Mouse (Mus musculus) neural tube, embryonic 12.5 days (tissue): ENCODE data around the gene Pcdh15. TPM values are rescaled to one million over a fixed set of nuclear protein-coding genes. Genes with fewer than 3 reads are reported as not detected.

Experiments used
- ATAC-seq: fragments of 200-750 bp; cut with Nextera tagmentation; 2 replicates; pipeline ENCODE4 v1.8.0; 2017; ENCODE audit warnings: low read depth, mild to moderate bottlenecking, moderate TSS enrichment, moderate library complexity; ENCODE audit not compliant: low FRiP score
- H3K27ac ChIP-seq: fragments of 300-500 bp; sonication (generic); 2 replicates; pipeline ENCODE4 v1.5.1; 2016
- H3K27me3 ChIP-seq: fragments of 300-500 bp; sonication (generic); replicated peaks from 2 replicates; pipeline ENCODE4 v1.6.1; 2016; ENCODE audit warnings: mild to moderate bottlenecking
- H3K36me3 ChIP-seq: fragments of 300-500 bp; sonication (generic); 2 replicates; pipeline ENCODE4 v1.6.1; 2016; ENCODE audit warnings: mild to moderate bottlenecking
- H3K4me1 ChIP-seq: fragments of 300-500 bp; sonication (generic); 2 replicates; pipeline ENCODE4 v1.6.1; 2016
- H3K4me2 ChIP-seq: fragments of 300-500 bp; sonication (generic); replicated peaks from 2 replicates; pipeline ENCODE4 v1.6.1; 2016; ENCODE audit warnings: mild to moderate bottlenecking
- H3K4me3 ChIP-seq: fragments of 300-500 bp; sonication (generic); 2 replicates; pipeline ENCODE4 v1.5.1; 2016
- H3K9ac ChIP-seq: fragments of 300-500 bp; sonication (generic); 2 replicates; pipeline ENCODE4 v1.6.1; 2016; ENCODE audit warnings: mild to moderate bottlenecking
- H3K9me3 ChIP-seq: fragments of 300-500 bp; sonication (generic); 2 replicates; pipeline ENCODE4 v1.6.1; 2016; ENCODE audit warnings: mild to moderate bottlenecking
- whole genome bisulfite sequencing: fragments of 180-500 bp; shearing (Covaris S2); methylation state at CpG from one replicate; pipeline ENCODE4 v1.1.7; 2016; 5-methylcytosine and 5-hydroxymethylcytosine counted together
- polyA plus RNA-seq: library from polyadenylated mRNA; unstranded; fragments of >200 nt; fragmentation: Nextera tagmentation; extraction: Ambion mirVana; gene quantifications from 2 replicates; pipeline ENCODE4 v1.2.1, GENCODE M21; 2016

The Pcdh15 gene
- polyA plus RNA-seq, 1 experiment from 2014 or later: 7.1 TPM

DNA sequence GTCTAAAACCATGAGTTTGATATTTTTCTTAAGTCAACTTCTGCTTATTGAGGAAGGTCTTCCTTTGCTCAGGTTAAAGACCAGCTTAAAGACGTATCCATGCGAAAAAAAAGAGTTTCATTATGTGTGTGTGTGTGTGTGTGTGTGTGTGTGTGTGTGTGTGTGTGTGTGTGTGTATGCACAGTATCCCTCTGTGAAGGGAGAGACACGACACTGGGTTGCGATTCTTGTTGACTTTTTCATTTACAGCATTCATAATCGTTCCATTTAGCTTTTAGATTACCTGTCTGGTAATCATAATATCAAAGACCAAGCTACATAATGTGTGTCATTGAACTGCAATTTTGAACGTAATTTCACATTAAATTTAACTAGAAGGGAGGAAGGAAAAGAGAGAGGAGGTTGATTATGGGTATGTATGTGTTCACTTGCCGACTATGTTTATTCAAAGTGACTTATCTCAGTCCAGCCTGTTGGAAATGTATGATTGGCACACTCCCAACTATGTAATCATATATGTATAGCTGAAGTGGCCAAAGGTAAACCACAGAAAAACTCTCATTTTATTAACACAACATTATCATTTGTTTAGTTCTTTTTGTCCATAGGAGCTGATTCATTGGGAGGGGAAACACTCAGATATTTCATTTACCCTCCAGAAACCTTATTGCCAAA, 626.6 kb downstream of the Pcdh15 start:
- Histone ChIP-seq H3K36me3 (no peaks in the 10 kb centered on the region), H3K9ac (no peak overlapping the region), H3K27me3 (no peaks in the 10 kb centered on the region), H3K4me1 (no peaks in the 10 kb centered on the region), H3K9me3 (no peaks in the 10 kb centered on the region), H3K4me2 (no peak overlapping the region), H3K4me3 (no peak overlapping the region), H3K27ac (no peak overlapping the region)
- WGBS: 86% methylated on average over 7 of the region's 7 CpGs
- ATAC-seq: no peak

DNA sequence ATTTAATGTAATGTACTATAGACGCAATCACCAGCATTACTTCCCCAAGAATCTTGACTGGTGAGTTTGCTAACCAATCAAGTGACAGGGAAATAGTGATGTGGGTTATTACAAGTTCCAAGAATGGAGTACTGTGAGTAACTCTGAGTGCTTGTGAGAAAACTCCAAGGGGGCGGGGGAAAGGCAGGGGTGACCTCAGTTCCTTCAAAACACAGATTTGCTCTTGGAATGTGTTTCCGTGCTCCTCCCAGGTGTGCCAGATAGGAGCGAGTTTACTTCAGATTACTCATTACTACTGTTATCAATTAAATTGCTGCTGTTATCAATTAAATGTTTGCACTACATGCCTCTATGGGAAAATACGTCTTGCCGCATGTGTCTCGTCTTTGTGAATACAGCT, 634.1 kb downstream of the Pcdh15 start:
- no peak overlapping the region for H3K27ac ChIP-seq
- WGBS: 91% methylated on average over 7 of the region's 7 CpGs
- H3K9ac ChIP-seq: no peak overlapping the region
- H3K4me3 ChIP-seq: no peak overlapping the region
- H3K27me3 ChIP-seq: no peaks in the 10 kb centered on the region
- no peak for ATAC-seq
- H3K4me1 ChIP-seq: no peaks in the 10 kb centered on the region
- H3K9me3 ChIP-seq: no peaks in the 10 kb centered on the region
- H3K4me2 ChIP-seq: no peak overlapping the region
- H3K36me3 ChIP-seq: no peaks in the 10 kb centered on the region

DNA sequence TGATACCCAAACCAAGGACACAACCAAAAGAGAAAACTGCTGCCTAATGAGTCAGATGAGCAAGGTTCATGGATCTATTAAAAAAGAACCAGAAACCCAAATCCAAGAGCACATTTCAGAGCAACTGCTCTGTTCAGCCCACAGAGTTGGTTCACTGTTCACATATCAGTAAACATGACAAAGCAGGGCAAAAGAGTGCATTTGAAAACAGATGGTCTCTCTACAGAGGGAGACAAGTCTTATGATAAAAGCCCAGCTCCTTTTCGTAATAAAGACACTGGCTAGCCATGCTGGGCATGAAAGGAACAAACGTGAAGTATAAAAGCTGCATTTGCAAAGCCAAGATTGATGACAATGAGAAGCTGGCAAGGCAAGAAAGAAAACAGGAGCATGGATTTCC, 649.9 kb downstream of the Pcdh15 start:
- H3K27ac ChIP-seq: no peak overlapping the region
- no peak overlapping the region for H3K9ac ChIP-seq
- H3K27me3 ChIP-seq: no peaks in the 10 kb centered on the region
- no peaks in the 10 kb centered on the region for H3K9me3 ChIP-seq
- H3K36me3 ChIP-seq: no peaks in the 10 kb centered on the region
- 32% methylated on average over 2 of the region's 2 CpGs for WGBS
- ATAC-seq: no peak
- H3K4me3 ChIP-seq: no peak overlapping the region
- H3K4me2 ChIP-seq: no peak overlapping the region
- H3K4me1 ChIP-seq: no peaks in the 10 kb centered on the region

DNA sequence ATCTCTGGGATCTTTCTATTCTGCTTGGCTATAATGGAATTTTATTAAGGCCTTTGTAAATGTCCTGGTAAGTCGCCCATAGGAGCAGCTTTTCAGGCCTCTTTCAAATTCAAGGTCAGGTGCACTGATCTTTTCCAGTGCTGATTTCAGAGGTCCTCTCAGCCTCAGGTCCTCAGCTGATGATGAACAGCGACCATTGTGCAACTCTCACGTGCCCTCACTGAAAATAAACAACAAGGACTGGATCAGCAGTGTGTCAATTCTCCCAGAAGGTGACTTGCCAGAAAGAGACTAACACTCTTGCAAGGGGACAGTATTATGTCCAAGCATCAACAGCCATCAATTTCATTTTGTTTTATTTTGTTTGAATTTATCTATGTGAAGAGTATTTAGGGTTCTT, 654.7 kb downstream of the Pcdh15 start:
- Histone ChIP-seq H3K27me3 (no peaks in the 10 kb centered on the region), H3K36me3 (no peaks in the 10 kb centered on the region), H3K9me3 (no peaks in the 10 kb centered on the region), H3K27ac (no peak overlapping the region), H3K4me3 (no peak overlapping the region), H3K4me1 (no peaks in the 10 kb centered on the region), H3K4me2 (no peak overlapping the region), H3K9ac (no peak overlapping the region)
- 55% methylated on average over 3 of the region's 3 CpGs for WGBS
- ATAC-seq: no peak

DNA sequence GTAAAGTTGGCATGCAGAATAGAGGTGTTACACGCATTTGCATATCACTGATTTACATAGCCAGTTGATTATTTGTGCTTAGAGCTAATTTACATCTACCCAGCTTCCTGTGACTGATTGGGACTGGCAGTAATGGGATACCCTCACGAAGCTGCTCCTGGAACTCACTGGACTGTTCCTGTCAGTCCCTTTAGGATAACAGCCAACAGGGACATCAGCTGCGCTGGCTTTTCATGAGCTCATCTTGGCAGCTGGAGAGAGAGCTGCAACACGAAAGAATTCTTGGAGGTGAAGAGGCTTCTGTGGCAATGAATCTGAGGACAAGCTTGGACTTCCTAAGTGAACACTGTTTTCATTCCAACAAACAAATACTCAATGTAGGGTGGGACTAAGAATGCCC, 683.8 kb downstream of the Pcdh15 start:
- H3K9ac ChIP-seq: no peak overlapping the region
- WGBS: 69% methylated on average over 4 of the region's 4 CpGs
- H3K4me2 ChIP-seq: no peak overlapping the region
- no peak for ATAC-seq
- H3K4me3 ChIP-seq: no peak overlapping the region
- H3K36me3 ChIP-seq: no peaks in the 10 kb centered on the region
- no peaks in the 10 kb centered on the region for H3K4me1 ChIP-seq
- no peaks in the 10 kb centered on the region for H3K9me3 ChIP-seq
- H3K27me3 ChIP-seq: no peaks in the 10 kb centered on the region
- no peak overlapping the region for H3K27ac ChIP-seq

DNA sequence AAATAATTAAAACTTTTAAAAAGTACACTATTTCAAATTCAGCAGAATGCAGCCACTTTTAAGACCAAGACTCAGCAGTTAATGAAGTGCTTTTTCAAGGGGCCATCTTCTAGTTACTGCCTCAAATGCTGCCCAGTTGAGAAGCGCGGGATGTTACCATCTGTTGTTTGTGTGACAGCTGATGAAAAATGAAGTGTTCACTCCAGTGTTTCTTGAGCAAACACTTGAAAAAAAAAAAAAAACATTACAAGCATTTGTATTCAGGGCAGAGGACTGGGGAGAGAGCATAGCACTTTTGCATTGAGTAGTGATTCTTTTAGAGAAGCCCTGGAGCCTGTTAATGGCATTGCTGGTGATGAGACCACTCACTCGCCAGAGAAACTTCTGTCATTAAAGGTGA, 689.0 kb downstream of the Pcdh15 start:
- Histone ChIP-seq H3K36me3 (no peaks in the 10 kb centered on the region), H3K4me2 (no peak overlapping the region), H3K9ac (no peak overlapping the region), H3K4me1 (no peaks in the 10 kb centered on the region), H3K9me3 (no peaks in the 10 kb centered on the region), H3K27me3 (no peaks in the 10 kb centered on the region), H3K27ac (no peak overlapping the region), H3K4me3 (no peak overlapping the region)
- WGBS: 51% methylated on average over 3 of the region's 3 CpGs
- ATAC-seq: no peak

DNA sequence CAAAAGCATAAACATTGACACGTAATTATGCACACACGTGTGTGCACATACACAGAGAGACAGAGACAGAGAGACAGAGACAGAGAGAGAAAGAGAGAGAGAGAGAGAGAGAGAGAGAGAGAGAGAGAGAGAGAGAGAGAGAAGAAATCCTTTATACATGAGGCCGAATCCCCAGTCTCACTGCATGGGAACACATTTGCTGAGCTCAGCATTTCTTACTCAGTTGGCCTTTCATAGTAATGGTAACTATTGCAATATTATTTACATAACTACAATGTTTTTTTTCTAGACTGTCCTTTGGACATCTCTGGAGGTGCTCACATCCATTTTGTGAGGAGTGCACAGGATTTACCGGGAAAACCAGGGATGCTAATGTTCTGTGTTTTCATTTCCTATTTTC, 705.9 kb downstream of the Pcdh15 start:
- Histone ChIP-seq H3K27me3 (no peaks in the 10 kb centered on the region), H3K4me2 (no peak overlapping the region), H3K27ac (no peak overlapping the region), H3K9me3 (no peaks in the 10 kb centered on the region), H3K36me3 (no peaks in the 10 kb centered on the region), H3K4me1 (no peaks in the 10 kb centered on the region), H3K4me3 (no peak overlapping the region), H3K9ac (no peak overlapping the region)
- no peak for ATAC-seq
- 87% methylated on average over 4 of the region's 4 CpGs for WGBS

DNA sequence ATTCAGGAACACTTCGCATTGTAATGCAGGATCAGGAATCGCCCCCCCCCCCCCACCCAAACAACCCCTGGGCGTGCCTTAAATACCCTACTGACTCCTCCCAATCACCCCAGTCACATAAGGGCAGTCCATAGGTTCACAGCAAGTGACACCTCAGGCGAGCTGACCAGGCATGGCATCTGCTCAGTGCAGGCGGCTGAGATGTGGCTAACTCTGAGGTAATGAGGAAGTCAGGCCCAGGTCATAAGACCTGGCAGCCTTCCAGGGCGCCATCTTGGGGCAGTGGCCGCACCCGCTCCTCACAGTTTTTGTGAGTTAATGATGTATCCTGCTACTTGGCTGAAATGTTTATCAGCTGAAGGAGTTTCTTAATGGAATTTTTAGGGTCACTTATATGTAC, 713.2 kb downstream of the Pcdh15 start:
- no peak overlapping the region for H3K27ac ChIP-seq
- no peak for ATAC-seq
- H3K4me3 ChIP-seq: no peak overlapping the region
- WGBS: 77% methylated on average over 8 of the region's 8 CpGs
- H3K9ac ChIP-seq: no peak overlapping the region
- H3K9me3 ChIP-seq: no peaks in the 10 kb centered on the region
- no peaks in the 10 kb centered on the region for H3K36me3 ChIP-seq
- H3K4me2 ChIP-seq: no peak overlapping the region
- no peaks in the 10 kb centered on the region for H3K27me3 ChIP-seq
- H3K4me1 ChIP-seq: no peaks in the 10 kb centered on the region

DNA sequence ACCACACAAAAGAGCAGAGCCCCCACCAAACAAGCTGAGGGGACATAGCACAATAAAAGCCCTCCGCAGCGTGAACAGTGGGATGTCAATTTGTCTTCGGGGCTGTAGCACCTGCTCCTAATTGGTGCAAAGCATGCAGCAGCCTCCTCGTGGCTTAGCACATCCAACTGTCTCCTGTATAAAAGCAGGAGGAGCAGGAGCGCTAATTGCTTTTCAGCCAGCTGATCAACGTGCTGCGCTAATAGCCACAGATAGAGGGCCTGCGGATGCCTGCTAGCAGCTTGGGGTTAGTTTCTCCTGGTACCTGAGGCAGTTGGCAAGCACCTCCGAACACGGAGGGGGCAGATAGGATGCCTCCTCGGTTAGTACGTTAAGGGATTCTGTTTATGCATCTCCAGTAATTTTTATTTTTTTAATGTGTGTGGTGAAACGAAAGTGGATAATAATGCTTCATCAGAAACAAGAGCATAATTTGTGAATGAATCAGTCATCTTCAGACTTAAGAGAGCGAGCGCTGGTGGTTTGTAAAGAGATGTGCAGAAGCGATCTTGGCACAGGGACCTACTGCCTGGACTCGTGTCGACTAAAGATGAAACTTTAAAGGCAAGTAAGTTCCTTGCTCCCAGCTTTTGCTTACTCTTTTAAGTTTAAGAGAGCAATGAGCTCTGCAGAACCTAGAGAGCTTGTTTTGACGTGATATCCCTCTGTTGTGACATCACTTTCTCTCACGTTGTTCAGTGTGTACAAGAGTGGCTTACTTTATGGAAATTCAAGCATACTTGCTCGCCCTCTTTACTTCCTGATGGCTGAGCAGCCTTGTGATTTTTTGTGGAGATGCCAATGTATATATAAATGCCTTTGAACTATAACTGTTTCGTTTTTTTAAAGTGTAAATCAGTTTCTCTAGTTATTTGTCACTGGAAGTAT, 722.8 kb downstream of the Pcdh15 start:
- Histone ChIP-seq H3K36me3 (no peaks in the 10 kb centered on the region), H3K4me1 (no peaks in the 10 kb centered on the region; the same call in none of the 2 replicates), H3K27me3 (no peaks in the 10 kb centered on the region), H3K4me2 (peak overlapping the region; percentile 53), H3K27ac (no peak overlapping the region), H3K9ac (no peak overlapping the region), H3K4me3 (no peak overlapping the region), H3K9me3 (no peaks in the 10 kb centered on the region)
- peak; percentile 94 for ATAC-seq
- WGBS: 38% methylated on average over 22 of the region's 22 CpGs

DNA sequence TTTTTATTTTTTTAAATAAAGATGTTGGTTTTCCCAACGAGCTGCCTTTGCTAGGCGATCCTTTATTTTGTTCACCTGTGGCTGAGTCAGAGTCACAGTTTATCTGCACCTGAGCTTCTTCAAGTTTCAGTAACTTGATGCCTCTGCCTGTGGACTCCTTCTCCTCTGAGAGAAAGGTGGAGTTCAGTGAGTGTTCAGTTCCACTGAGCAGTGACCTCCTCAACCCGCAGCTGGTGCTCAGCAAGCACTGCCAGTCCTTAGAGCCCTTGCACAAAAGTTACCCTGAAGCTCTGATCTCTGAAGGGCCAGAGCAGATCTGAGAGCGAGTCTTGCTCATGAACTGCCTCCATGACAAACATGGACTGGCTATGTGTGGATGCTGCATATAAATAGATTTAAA, 724.1 kb downstream of the Pcdh15 start:
- Histone ChIP-seq H3K4me2 (no peak overlapping the region), H3K4me1 (no peaks in the 10 kb centered on the region; the same call in none of the 2 replicates), H3K9me3 (no peaks in the 10 kb centered on the region), H3K27ac (no peak overlapping the region), H3K9ac (no peak overlapping the region), H3K27me3 (no peaks in the 10 kb centered on the region), H3K36me3 (no peaks in the 10 kb centered on the region), H3K4me3 (no peak overlapping the region)
- no peak for ATAC-seq
- WGBS: 80% methylated on average over 4 of the region's 4 CpGs

DNA sequence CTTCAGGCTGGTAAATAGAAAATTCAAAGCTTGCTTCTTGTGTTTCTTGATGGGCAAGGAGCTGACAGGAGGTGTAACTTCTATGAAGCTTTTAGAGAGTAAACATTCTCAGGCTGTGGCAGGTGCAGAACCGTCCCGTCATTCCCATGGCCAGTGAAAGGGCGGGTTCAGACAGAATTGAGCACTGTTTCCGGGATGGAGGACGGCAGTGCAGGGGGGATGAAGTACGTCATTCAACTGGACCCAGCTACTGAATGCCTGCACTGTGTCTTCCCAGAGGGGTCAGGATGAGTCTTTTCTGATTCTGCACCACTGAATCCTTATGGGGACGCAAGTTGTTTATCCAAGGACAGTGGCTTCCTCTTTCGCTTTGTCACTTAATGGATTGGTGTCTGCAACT, 727.2 kb downstream of the Pcdh15 start:
- H3K36me3 ChIP-seq: no peaks in the 10 kb centered on the region
- no peaks in the 10 kb centered on the region for H3K9me3 ChIP-seq
- ATAC-seq: 0 out of 2 replicates have a peak, but pooled peaks have one; percentile 31
- H3K4me3 ChIP-seq: no peak overlapping the region
- no peaks in the 10 kb centered on the region for H3K27me3 ChIP-seq
- no peak overlapping the region for H3K9ac ChIP-seq
- 48% methylated on average over 8 of the region's 8 CpGs for WGBS
- H3K4me2 ChIP-seq: peak overlapping the region; percentile 30; the same call in 1 of the 2 replicates
- H3K4me1 ChIP-seq: no peaks in the 10 kb centered on the region; the same call in none of the 2 replicates
- no peak overlapping the region for H3K27ac ChIP-seq

DNA sequence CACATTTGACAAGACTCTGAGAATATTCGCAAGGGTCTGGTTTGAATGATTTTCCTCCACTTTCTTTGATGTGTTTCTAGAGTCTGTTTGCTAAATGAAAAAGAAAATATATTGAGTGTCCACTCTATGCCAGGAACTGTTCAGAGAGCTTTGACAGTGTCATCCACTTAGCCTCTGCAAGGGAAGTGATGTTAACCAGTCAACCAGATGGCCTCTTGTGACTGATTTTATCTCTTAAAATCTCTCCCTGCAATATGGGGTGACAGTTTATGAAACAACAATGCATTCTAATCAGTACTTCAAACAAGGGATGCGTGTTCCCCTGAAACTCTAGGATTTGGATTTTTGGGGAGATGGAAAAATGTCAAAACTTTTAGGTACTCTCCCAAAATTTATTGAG, 729.6 kb downstream of the Pcdh15 start:
- WGBS: 90% methylated on average over 2 of the region's 2 CpGs

More for the DNA sequence above, 729.6 kb downstream of the Pcdh15 start:
- no peaks in the 10 kb centered on the region for H3K36me3 ChIP-seq
- no peak overlapping the region for H3K27ac ChIP-seq
- no peaks in the 10 kb centered on the region; the same call in 1 of the 2 replicates for H3K4me1 ChIP-seq
- no peak overlapping the region for H3K4me2 ChIP-seq
- H3K9me3 ChIP-seq: no peaks in the 10 kb centered on the region
- H3K27me3 ChIP-seq: no peaks in the 10 kb centered on the region
- ATAC-seq: no peak
- H3K4me3 ChIP-seq: no peak overlapping the region
- H3K9ac ChIP-seq: no peak overlapping the region
